In genomic region chr6:114320511-114320910, GRCm38 (mm10) we compare ENCODE assay signal across 24 mouse cellular contexts. TPM values are rescaled to one million over a fixed set of nuclear protein-coding genes. Genes with fewer than 3 reads are reported as not detected.
A peak's percentile ranks its signal among the peaks of the same experiment; 100 is the strongest.
DNase-seq lines count a peak whose midpoint lies in the region; ATAC-seq and TF ChIP-seq lines count a peak whose summit lies in the region.
"Had no signal": no experiment of that assay in that cellular context is flagged by ENCODE, and none has a peak within 500 bp of the region (broad histone marks: within the 10 kb centered on the region; RNA-seq: fewer than 3 reads in every experiment).

No protein-coding gene starts in this region.

- H3K27ac ChIP-seq in forebrain, embryonic 14.5 days (ENCODE audit: low read depth, low read length): no peak overlapping the region
- no peak overlapping the region for H3K27ac ChIP-seq in forebrain, embryonic 16.5 days (ENCODE audit: low read length)
- H3K27ac ChIP-seq in hindbrain, postnatal 0 days: no peak overlapping the region
- no peak overlapping the region for H3K27ac ChIP-seq in hindbrain, embryonic 11.5 days (ENCODE audit: low read depth, low read length)
- 0 out of 2 replicates have a peak overlapping the region, but pooled peaks have one; percentile 6 for H3K27ac ChIP-seq in midbrain, embryonic 14.5 days (replicated peaks; ENCODE audit: low read depth, low read length)
- H3K27ac ChIP-seq in midbrain, embryonic 16.5 days (ENCODE audit: low read length): no peak overlapping the region
- H3K27ac ChIP-seq: embryonic facial prominence, embryonic 10.5 days; heart, embryonic 13.5 days; hindbrain, embryonic 15.5 days had no signal

- peaks cover 5% of the 10 kb centered on the region; the same call in 1 of the 2 replicates for H3K9me3 ChIP-seq in forebrain, embryonic 14.5 days (replicated peaks; ENCODE audit: control insufficient read depth, low read length)
- H3K9me3 ChIP-seq in forebrain, embryonic 16.5 days (ENCODE audit: control insufficient read depth, low read length): no peaks in the 10 kb centered on the region
- H3K9me3 ChIP-seq in hindbrain, postnatal 0 days (ENCODE audit: low read length): no peaks in the 10 kb centered on the region
- H3K9me3 ChIP-seq in hindbrain, embryonic 11.5 days (ENCODE audit: control insufficient read depth, low read length): no peaks in the 10 kb centered on the region
- H3K9me3 ChIP-seq in midbrain, embryonic 14.5 days (ENCODE audit: control insufficient read depth, low read length): no peaks in the 10 kb centered on the region
- H3K9me3 ChIP-seq in midbrain, embryonic 16.5 days (replicated peaks; ENCODE audit: control insufficient read depth, low read length, poor library complexity, severe bottlenecking): no peaks in the 10 kb centered on the region
- H3K9me3 ChIP-seq: embryonic facial prominence, embryonic 10.5 days; hindbrain, embryonic 15.5 days had no signal

- H3K9ac ChIP-seq in forebrain, embryonic 14.5 days (ENCODE audit: low read length): no peak overlapping the region
- H3K9ac ChIP-seq in forebrain, embryonic 16.5 days (replicated peaks; ENCODE audit: low read depth, low read length): no peak overlapping the region
- H3K9ac ChIP-seq in hindbrain, postnatal 0 days (replicated peaks; ENCODE audit: low read length): no peak overlapping the region
- no peak overlapping the region for H3K9ac ChIP-seq in hindbrain, embryonic 11.5 days (ENCODE audit: low read depth, low read length)
- no peak overlapping the region for H3K9ac ChIP-seq in midbrain, embryonic 14.5 days (replicated peaks; ENCODE audit: low read length)
- H3K9ac ChIP-seq in midbrain, embryonic 16.5 days (ENCODE audit: low read depth, low read length): no peak overlapping the region
- H3K9ac ChIP-seq: heart, embryonic 13.5 days; hindbrain, embryonic 15.5 days had no signal

- H3K27me3 ChIP-seq in forebrain, embryonic 14.5 days (replicated peaks; ENCODE audit: control insufficient read depth, insufficient read depth, low read length): no peaks in the 10 kb centered on the region
- no peaks in the 10 kb centered on the region for H3K27me3 ChIP-seq in forebrain, embryonic 16.5 days (replicated peaks; ENCODE audit: control insufficient read depth, insufficient read depth, low read length)
- H3K27me3 ChIP-seq in hindbrain, postnatal 0 days (ENCODE audit: insufficient read depth, low read length): no peaks in the 10 kb centered on the region
- no peaks in the 10 kb centered on the region for H3K27me3 ChIP-seq in hindbrain, embryonic 11.5 days (ENCODE audit: control insufficient read depth, insufficient read depth, low read length)
- no peaks in the 10 kb centered on the region for H3K27me3 ChIP-seq in midbrain, embryonic 14.5 days (ENCODE audit: control insufficient read depth, insufficient read depth, low read length)
- H3K27me3 ChIP-seq in midbrain, embryonic 16.5 days (ENCODE audit: control insufficient read depth, insufficient read depth, low read depth, low read length): no peaks in the 10 kb centered on the region
- H3K27me3 ChIP-seq: hindbrain, embryonic 15.5 days had no signal

- TF ChIP-seq CTCF in hindbrain, postnatal 0 days (IDR thresholded peaks at IDR 0.05; ENCODE audit: low read depth): no peak

- H3K4me3 ChIP-seq in forebrain, embryonic 14.5 days (ENCODE audit: low read depth, low read length): no peak overlapping the region
- H3K4me3 ChIP-seq in forebrain, embryonic 16.5 days (replicated peaks; ENCODE audit: low read length): no peak overlapping the region
- no peak overlapping the region for H3K4me3 ChIP-seq in hindbrain, postnatal 0 days (ENCODE audit: low read length)
- H3K4me3 ChIP-seq in hindbrain, embryonic 11.5 days (ENCODE audit: low read depth, low read length): no peak overlapping the region
- no peak overlapping the region for H3K4me3 ChIP-seq in midbrain, embryonic 14.5 days (replicated peaks; ENCODE audit: low read depth, low read length)
- no peak overlapping the region for H3K4me3 ChIP-seq in midbrain, embryonic 16.5 days (ENCODE audit: low read depth, low read length)
- H3K4me3 ChIP-seq: embryonic facial prominence, embryonic 10.5 days; heart, embryonic 13.5 days; hindbrain, embryonic 15.5 days had no signal

- no peaks in the 10 kb centered on the region for H3K4me1 ChIP-seq in forebrain, embryonic 14.5 days (ENCODE audit: control insufficient read depth, insufficient read depth, low read length)
- peaks cover 5% of the 10 kb centered on the region for H3K4me1 ChIP-seq in forebrain, embryonic 16.5 days (replicated peaks; ENCODE audit: control insufficient read depth, insufficient read depth, low read length)
- no peaks in the 10 kb centered on the region for H3K4me1 ChIP-seq in hindbrain, postnatal 0 days (ENCODE audit: insufficient read depth, low read length)
- no peaks in the 10 kb centered on the region for H3K4me1 ChIP-seq in hindbrain, embryonic 11.5 days (replicated peaks; ENCODE audit: control insufficient read depth, insufficient read depth, low read length)
- H3K4me1 ChIP-seq in midbrain, embryonic 14.5 days (ENCODE audit: control insufficient read depth, insufficient read depth, low read length): no peaks in the 10 kb centered on the region
- no peaks in the 10 kb centered on the region for H3K4me1 ChIP-seq in midbrain, embryonic 16.5 days (ENCODE audit: control insufficient read depth, insufficient read depth, low read length)
- H3K4me1 ChIP-seq: heart, embryonic 13.5 days had no signal

- 49% methylated on average over 5 of the region's 5 CpGs for WGBS in forebrain, embryonic 14.5 days
- WGBS in forebrain, embryonic 16.5 days: 44% methylated on average over 5 of the region's 5 CpGs
- 18% methylated on average over 5 of the region's 5 CpGs for WGBS in hindbrain, postnatal 0 days
- 48% methylated on average over 5 of the region's 5 CpGs for WGBS in hindbrain, embryonic 11.5 days
- 31% methylated on average over 5 of the region's 5 CpGs for WGBS in midbrain, embryonic 14.5 days
- 42% methylated on average over 5 of the region's 5 CpGs for WGBS in midbrain, embryonic 16.5 days

- peak; percentile 27 for DNase-seq in forebrain, embryonic 14.5 days (ENCODE audit: low spot score)
- no peak for DNase-seq in hindbrain, postnatal 0 days (ENCODE audit: low spot score)
- DNase-seq in hindbrain, embryonic 11.5 days (ENCODE audit: low spot score): no peak
- peak; percentile 62 for DNase-seq in midbrain, embryonic 14.5 days
- peak; percentile 41 for DNase-seq in Muller cell, postnatal 12 days (ENCODE audit: inconsistent ontology term)
- no peak for DNase-seq in ovary, postnatal 36 days (ENCODE audit: low spot score)
- DNase-seq: adrenal gland, postnatal 14 days; cerebellum, adult 2 months; cerebellum, postnatal 10 days; gastrocnemius, postnatal 36 days; heart, adult 11 months; heart, postnatal 36 days had no signal

- no peak overlapping the region for H3K4me2 ChIP-seq in forebrain, embryonic 14.5 days (ENCODE audit: low read length)
- H3K4me2 ChIP-seq in forebrain, embryonic 16.5 days (ENCODE audit: low read length): no peak overlapping the region
- no peak overlapping the region for H3K4me2 ChIP-seq in hindbrain, postnatal 0 days (ENCODE audit: low read depth, low read length)
- H3K4me2 ChIP-seq in hindbrain, embryonic 11.5 days (replicated peaks; ENCODE audit: low read depth, low read length): no peak overlapping the region
- no peak overlapping the region for H3K4me2 ChIP-seq in midbrain, embryonic 14.5 days (ENCODE audit: low read length)
- H3K4me2 ChIP-seq in midbrain, embryonic 16.5 days (ENCODE audit: low read length): no peak overlapping the region
- H3K4me2 ChIP-seq: heart, embryonic 13.5 days; hindbrain, embryonic 15.5 days had no signal

- no peak for ATAC-seq in forebrain, embryonic 14.5 days
- no peak for ATAC-seq in forebrain, embryonic 16.5 days
- ATAC-seq in hindbrain, postnatal 0 days: 0 out of 2 replicates have a peak, but pooled peaks have one; percentile 46
- no peak for ATAC-seq in hindbrain, embryonic 11.5 days (ENCODE audit: low FRiP score)
- no peak for ATAC-seq in midbrain, embryonic 14.5 days (ENCODE audit: low FRiP score, low TSS enrichment)
- no peak for ATAC-seq in midbrain, embryonic 16.5 days
- ATAC-seq: activated CD4-positive, CD25-positive, alpha-beta regulatory T cell, adult 4 months; Patski had no signal

- H3K36me3 ChIP-seq in forebrain, embryonic 14.5 days (ENCODE audit: control insufficient read depth, insufficient read depth, low read length): peaks cover 14% of the 10 kb centered on the region
- H3K36me3 ChIP-seq in forebrain, embryonic 16.5 days (ENCODE audit: control insufficient read depth, insufficient read depth): peaks cover 3% of the 10 kb centered on the region; the same call in 1 of the 2 replicates
- peaks cover 6% of the 10 kb centered on the region; the same call in 1 of the 2 replicates for H3K36me3 ChIP-seq in hindbrain, postnatal 0 days (ENCODE audit: insufficient read depth, low read length)
- no peaks in the 10 kb centered on the region for H3K36me3 ChIP-seq in hindbrain, embryonic 11.5 days (ENCODE audit: control insufficient read depth, insufficient read depth, low read length)
- H3K36me3 ChIP-seq in midbrain, embryonic 14.5 days (ENCODE audit: control insufficient read depth, insufficient read depth, low read length): peaks cover 7% of the 10 kb centered on the region
- no peaks in the 10 kb centered on the region for H3K36me3 ChIP-seq in midbrain, embryonic 16.5 days (ENCODE audit: control insufficient read depth, insufficient read depth, low read length)
- H3K36me3 ChIP-seq: embryonic facial prominence, embryonic 10.5 days; heart, embryonic 13.5 days had no signal

RNA-seq across cellular contexts. Expression of gene Slc6a1, which starts 38.1 kb away (rescaled TPM):
- polyA plus RNA-seq in forebrain, embryonic 14.5 days (2014; fragmentation: Nextera tagmentation; extraction: Ambion mirVana): 74.0 and 95.1 TPM in 2 replicates
- polyA plus RNA-seq in forebrain, embryonic 16.5 days (2015; fragmentation: Nextera tagmentation; extraction: Ambion mirVana): 107 and 138 TPM in 2 replicates
- 433 and 470 TPM in 2 replicates for total RNA-seq in hindbrain, postnatal 0 days (2014; rRNA removed)
- 176 and 177 TPM in 2 replicates for polyA plus RNA-seq in hindbrain, postnatal 0 days (2015; fragmentation: Nextera tagmentation; extraction: Ambion mirVana)
- 17.3 and 23.1 TPM in 2 replicates for polyA plus RNA-seq in hindbrain, embryonic 11.5 days (2014; fragmentation: Nextera tagmentation; extraction: Ambion mirVana)
- 116 and 125 TPM in 2 replicates for polyA plus RNA-seq in midbrain, embryonic 14.5 days (2014; fragmentation: Nextera tagmentation; extraction: Ambion mirVana)
- polyA plus RNA-seq in midbrain, embryonic 16.5 days (2015; fragmentation: Nextera tagmentation; extraction: Ambion mirVana): 147 and 182 TPM in 2 replicates
- total RNA-seq: adrenal gland, adult 18-20 months; adrenal gland, postnatal 14 days; MEL had no signal
- polyA plus RNA-seq: C2C12; heart, postnatal 0 days; intestine, embryonic 14.5 days; Patski had no signal

Comparison
In these comparisons a context has a peak if more than half of its experiments do, and no peak if none do; other contexts are left out.
1. DNase-seq: peak in forebrain, embryonic 14.5 days (single experiment), midbrain, embryonic 14.5 days (single experiment) and Muller cell, postnatal 12 days (single experiment); none in hindbrain, postnatal 0 days (single experiment), hindbrain, embryonic 11.5 days (single experiment) and ovary, postnatal 36 days (single experiment).